Mouse (Mus musculus) embryo, embryonic 11 days (tissue): ENCODE data around the gene Ccdc38.
"Not testable (repeated sequence)": the region's sequence is repeated elsewhere in the genome, so short reads cannot be mapped to it uniquely, and the experiment has no call there.

Experiments used
- DNase-seq: peaks from one replicate; pipeline ENCODE4 v3.0.0-alpha.2; 2015

Ccdc38 gene

GRCm38 (mm10) chr10:93549821-93550220 is 9.4 kb downstream of the Ccdc38 start:
- no peak for DNase-seq

GRCm38 (mm10) chr10:93552596-93552995 is 12.2 kb downstream of the Ccdc38 start:
- no peak for DNase-seq

GRCm38 (mm10) chr10:93557971-93558370 is 17.5 kb downstream of the Ccdc38 start:
- DNase-seq, result not testable (repeated sequence)

- no peak for DNase-seq
These were observed 19.4 kb downstream of the Ccdc38 start for GRCm38 (mm10) chr10:93559786-93560185.

- no peak for DNase-seq
These were observed 24.2 kb downstream of the Ccdc38 start for GRCm38 (mm10) chr10:93564518-93565090.

GRCm38 (mm10) chr10:93567066-93567465 is 26.6 kb downstream of the Ccdc38 start:
- DNase-seq, result no peak

- DNase-seq, result no peak
These were observed 27.6 kb downstream of the Ccdc38 start for GRCm38 (mm10) chr10:93567841-93568566.

GRCm38 (mm10) chr10:93568671-93569070 is 28.2 kb downstream of the Ccdc38 start:
- DNase-seq, result no peak

GRCm38 (mm10) chr10:93572209-93572608 is 31.8 kb downstream of the Ccdc38 start:
- DNase-seq, result no peak

- no peak for DNase-seq
These were observed 34.5 kb downstream of the Ccdc38 start for GRCm38 (mm10) chr10:93574966-93575365.

- DNase-seq, result no peak
These were observed 35.5 kb downstream of the Ccdc38 start for GRCm38 (mm10) chr10:93575960-93576359.

GRCm38 (mm10) chr10:93577271-93577886 is 36.9 kb downstream of the Ccdc38 start:
- peak; percentile 88 for DNase-seq

- DNase-seq, result peak; percentile 36
These were observed 48.4 kb downstream of the Ccdc38 start for GRCm38 (mm10) chr10:93588796-93589195.

- peak; percentile 95 for DNase-seq
These were observed 48.9 kb downstream of the Ccdc38 start, which contains the start of gene Snrpf for GRCm38 (mm10) chr10:93589281-93589848. Snrpf (minus strand) TSS chr10:93589706.

- DNase-seq, result peak; percentile 23
These were observed 52.0 kb downstream of the Ccdc38 start for GRCm38 (mm10) chr10:93592456-93592855.

GRCm38 (mm10) chr10:93594022-93594482 is 53.6 kb downstream of the Ccdc38 start:
- peak; percentile 95 for DNase-seq

GRCm38 (mm10) chr10:93595831-93596230 is 55.4 kb downstream of the Ccdc38 start:
- no peak for DNase-seq

GRCm38 (mm10) chr10:93596641-93597040 is 56.2 kb downstream of the Ccdc38 start:
- no peak for DNase-seq

GRCm38 (mm10) chr10:93602309-93602708 is 61.9 kb downstream of the Ccdc38 start:
- no peak for DNase-seq

- DNase-seq, result no peak
These were observed 62.8 kb downstream of the Ccdc38 start for GRCm38 (mm10) chr10:93603256-93603655.

GRCm38 (mm10) chr10:93606326-93606725 is 65.9 kb downstream of the Ccdc38 start:
- DNase-seq, result no peak

- peak; percentile 54 for DNase-seq
These were observed 67.6 kb downstream of the Ccdc38 start for GRCm38 (mm10) chr10:93608051-93608450.

- DNase-seq, result no peak
These were observed 68.8 kb downstream of the Ccdc38 start for GRCm38 (mm10) chr10:93609236-93609635.

- DNase-seq, result no peak
These were observed 70.5 kb downstream of the Ccdc38 start for GRCm38 (mm10) chr10:93610896-93611295.
